Mouse (Mus musculus): ENCODE measurements around the gene Gdf9. TPM values are rescaled to one million over a fixed set of nuclear protein-coding genes. Genes with fewer than 3 reads are reported as not detected.

Gene Gdf9
- total RNA-seq, 2 experiments from 2014 or later, result 0.20 to 0.54 TPM

GRCm38 (mm10) chr11:53478383-53479170 lies 47.8 kb downstream of the Gdf9 start:
- DNase-seq, result no peak

GRCm38 (mm10) chr11:53479171-53479782 lies 48.5 kb downstream of the Gdf9 start:
- DNase-seq, result no peak

GRCm38 (mm10) chr11:53479783-53480301 lies 49.0 kb downstream of the Gdf9 start, which contains the start of the genes Gm9945 and Sowaha:
Gene Gm9945 (plus strand): TSS chr11:53480166.
Gene Sowaha (minus strand): TSS chr11:53480274.
- DNase-seq, result no peak

- DNase-seq, result no peak
Measured at GRCm38 (mm10) chr11:53481088-53481730, 50.4 kb downstream of the Gdf9 start.

- no peak for DNase-seq
Measured at GRCm38 (mm10) chr11:53483159-53483891, 52.5 kb downstream of the Gdf9 start.

GRCm38 (mm10) chr11:53485719-53486118 lies 54.9 kb downstream of the Gdf9 start:
- DNase-seq, result no peak

GRCm38 (mm10) chr11:53486351-53486750 lies 55.5 kb downstream of the Gdf9 start:
- no peak for DNase-seq

- no peak for DNase-seq
Measured at GRCm38 (mm10) chr11:53486822-53487594, 56.2 kb downstream of the Gdf9 start.

Small RNAs within 50 kb of the gene (microRNA-seq; reads per million reads assigned to microRNA genes)
- gene Mir6920 (ENCODE audit: borderline replicate concordance in 2 of 2), result 0 reads per million in 2 experiments

Other genes starting within 250 kb of the Gdf9 start
- 10 to 100 TPM; 86.5 to 89.0 TPM for gene Hspa4, start 130.6 kb upstream of the Gdf9 start, total RNA-seq (2021)
- 10 to 100 TPM in 1 of 2 experiments, 1 to 10 TPM in 1; 7.8 to 10.1 TPM for gene Zcchc10, start 106.3 kb upstream of the Gdf9 start, total RNA-seq (2021)
- 10 to 100 TPM; 76.4 to 89.1 TPM for gene Aff4, start 80.2 kb upstream of the Gdf9 start, total RNA-seq (2021)
- gene Leap2, start 7.9 kb upstream of the Gdf9 start, total RNA-seq (2021), result not detected
- 1,000 to 10,000 TPM; 1,448 to 1,479 TPM for gene Uqcrq, start 192 bp upstream of the Gdf9 start, total RNA-seq (2021)
- gene Gm10447, start 26.1 kb downstream of the Gdf9 start, total RNA-seq (2021), result not detected
- gene Shroom1, start 26.2 kb downstream of the Gdf9 start, total RNA-seq (2021), result under 1 TPM; 0.23 to 0.35 TPM
- not detected for gene Gm9837, start 39.5 kb downstream of the Gdf9 start, total RNA-seq (2021)
- not detected for gene Gm9945, start 49.1 kb downstream of the Gdf9 start, total RNA-seq (2021)
- gene Sowaha, start 49.3 kb downstream of the Gdf9 start, total RNA-seq (2021), result under 1 TPM; 0.08 TPM
- gene Sept8, start 88.2 kb downstream of the Gdf9 start, total RNA-seq (2021), result 10 to 100 TPM; 14.5 to 16.8 TPM
- gene Kif3a, start 136.4 kb downstream of the Gdf9 start, total RNA-seq (2021), result 1 to 10 TPM; 4.0 to 5.3 TPM
- not detected for gene Il4, start 187.6 kb downstream of the Gdf9 start, total RNA-seq (2021)
- gene Il13, start 203.7 kb downstream of the Gdf9 start, total RNA-seq (2021), result not detected